Mouse (Mus musculus): ENCODE data around the gene Vps29. TPM values are rescaled to one million over a fixed set of nuclear protein-coding genes. Genes with fewer than 3 reads are reported as not detected.

Vps29 gene
- polyA plus RNA-seq, 1 experiment from 2014 or later, result 352 TPM

GRCm38 (mm10) chr5:122354492-122355067, 411 bp downstream of the Vps29 start:
- H3K27ac ChIP-seq, result peak overlapping the region; percentile 86
- no peaks in the 10 kb centered on the region for H3K27me3 ChIP-seq (ENCODE audit: control insufficient read depth, insufficient read depth, low read length)
- H3K9me3 ChIP-seq (ENCODE audit: control insufficient read depth, low read length), result no peaks in the 10 kb centered on the region
- H3K9ac ChIP-seq, result peak overlapping the region; percentile 92
- no peak for DNase-seq (ENCODE audit: low spot score)
- peak overlapping the region; percentile 97 for H3K4me3 ChIP-seq (replicated peaks; ENCODE audit: low read length)
- WGBS, result under 1% methylated on average over 55 of the region's 57 CpGs
- ATAC-seq (ENCODE audit: low FRiP score), result no peak; the same call in none of the 2 replicates
- peaks cover 8% of the 10 kb centered on the region; the same call in 1 of the 2 replicates for H3K36me3 ChIP-seq (replicated peaks; ENCODE audit: control insufficient read depth, insufficient read depth)
- peak overlapping the region; percentile 85 for H3K4me2 ChIP-seq (replicated peaks)
- peaks cover 16% of the 10 kb centered on the region for H3K4me1 ChIP-seq (replicated peaks; ENCODE audit: control insufficient read depth, insufficient read depth, low read length)

- no peaks in the 10 kb centered on the region for H3K27me3 ChIP-seq (ENCODE audit: control insufficient read depth, insufficient read depth, low read length)
- H3K36me3 ChIP-seq (replicated peaks; ENCODE audit: control insufficient read depth, insufficient read depth), result peaks cover 49% of the 10 kb centered on the region
- peak within 1 kb of the TSS; percentile 81 for H3K4me3 ChIP-seq (replicated peaks; ENCODE audit: low read length)
- ATAC-seq (ENCODE audit: low FRiP score), result peak; percentile 79
- no peaks in the 10 kb centered on the region for H3K9me3 ChIP-seq (ENCODE audit: control insufficient read depth, low read length)
- WGBS, result under 1% methylated on average over 38 of the region's 46 CpGs
- H3K4me1 ChIP-seq (replicated peaks; ENCODE audit: control insufficient read depth, insufficient read depth, low read length), result peaks cover 19% of the 10 kb centered on the region
- H3K4me2 ChIP-seq (replicated peaks), result peak within 1 kb of the TSS; percentile 81
- H3K27ac ChIP-seq, result peak within 1 kb of the TSS; percentile 97
- peak within 1 kb of the TSS; percentile 87 for H3K9ac ChIP-seq
- DNase-seq (ENCODE audit: low spot score), result no peak
Measured at GRCm38 (mm10) chr5:122371591-122372191, 17.5 kb downstream of the Vps29 start, which contains the start of gene Gpn3. TSS of gene Gpn3 (plus strand) at chr5:122371876.

DNA sequence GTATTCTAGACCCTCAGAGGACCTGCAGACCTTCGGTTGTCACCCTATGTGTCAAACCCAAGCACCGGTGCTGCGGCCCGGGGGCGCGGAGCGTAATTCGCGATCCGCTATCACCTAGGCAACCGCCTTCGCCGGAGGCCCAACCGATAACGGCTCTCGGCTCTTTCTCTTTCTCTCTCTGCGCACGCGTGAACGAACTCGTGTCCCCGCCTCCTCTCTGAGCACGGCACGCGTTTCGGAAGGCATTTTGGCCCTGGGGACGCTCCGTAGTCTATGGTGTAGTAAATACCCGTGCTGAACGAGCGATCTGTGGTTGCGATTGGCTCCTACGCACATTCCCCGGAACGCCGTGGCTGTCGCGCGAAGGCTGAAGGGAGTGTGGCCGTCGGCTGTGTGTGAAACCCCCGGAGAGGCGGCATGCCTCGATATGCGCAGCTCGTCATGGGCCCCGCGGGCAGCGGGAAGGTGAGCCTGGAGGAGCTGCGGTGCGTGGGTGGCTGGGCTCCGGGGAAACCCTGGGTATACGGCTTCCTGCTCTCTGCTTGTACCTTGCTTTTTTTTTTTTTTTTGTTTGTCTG, 18.1 kb downstream of the Vps29 start, which contains the start of gene Fam216a:
TSS of gene Fam216a (minus strand) at position 173 of the 578 bp plus-strand sequence.
- DNase-seq (ENCODE audit: low spot score) (peak; percentile 100), ATAC-seq (ENCODE audit: low FRiP score) (peak; percentile 94)
- Histone ChIP-seq H3K4me1 (replicated peaks; ENCODE audit: control insufficient read depth, insufficient read depth, low read length) (peaks cover 19% of the 10 kb centered on the region), H3K9ac (peak within 1 kb of the TSS; percentile 87), H3K27me3 (ENCODE audit: control insufficient read depth, insufficient read depth, low read length) (no peaks in the 10 kb centered on the region), H3K4me2 (replicated peaks) (peak within 1 kb of the TSS; percentile 81), H3K27ac (peak within 1 kb of the TSS; percentile 97), H3K36me3 (replicated peaks; ENCODE audit: control insufficient read depth, insufficient read depth) (peaks cover 47% of the 10 kb centered on the region), H3K4me3 (replicated peaks; ENCODE audit: low read length) (peak within 1 kb of the TSS; percentile 81), H3K9me3 (ENCODE audit: control insufficient read depth, low read length) (no peaks in the 10 kb centered on the region)
- under 1% methylated on average over 53 of the region's 53 CpGs for WGBS

- Histone ChIP-seq H3K4me1 (replicated peaks; ENCODE audit: control insufficient read depth, insufficient read depth, low read length) (peaks cover 19% of the 10 kb centered on the region), H3K27me3 (ENCODE audit: control insufficient read depth, insufficient read depth, low read length) (no peaks in the 10 kb centered on the region), H3K36me3 (replicated peaks; ENCODE audit: control insufficient read depth, insufficient read depth) (peaks cover 41% of the 10 kb centered on the region), H3K4me2 (replicated peaks) (peak overlapping the region; percentile 81), H3K9me3 (ENCODE audit: control insufficient read depth, low read length) (no peaks in the 10 kb centered on the region), H3K9ac (peak overlapping the region; percentile 87), H3K27ac (peak overlapping the region; percentile 97), H3K4me3 (replicated peaks; ENCODE audit: low read length) (peak overlapping the region; percentile 81)
- DNase-seq (ENCODE audit: low spot score) (no peak), ATAC-seq (ENCODE audit: low FRiP score) (no peak)
- 9% methylated on average over 5 of the region's 5 CpGs for WGBS
Measured at GRCm38 (mm10) chr5:122372878-122373277, 18.7 kb downstream of the Vps29 start.

GRCm38 (mm10) chr5:122377101-122377833, 23.1 kb downstream of the Vps29 start:
- no peaks in the 10 kb centered on the region for H3K27me3 ChIP-seq (ENCODE audit: control insufficient read depth, insufficient read depth, low read length)
- DNase-seq (ENCODE audit: low spot score), result no peak
- no peak overlapping the region for H3K9ac ChIP-seq
- H3K36me3 ChIP-seq (replicated peaks; ENCODE audit: control insufficient read depth, insufficient read depth), result peaks cover 56% of the 10 kb centered on the region
- no peak overlapping the region for H3K4me2 ChIP-seq (replicated peaks)
- ATAC-seq (ENCODE audit: low FRiP score), result no peak
- no peaks in the 10 kb centered on the region for H3K9me3 ChIP-seq (ENCODE audit: control insufficient read depth, low read length)
- peaks cover 8% of the 10 kb centered on the region for H3K4me1 ChIP-seq (replicated peaks; ENCODE audit: control insufficient read depth, insufficient read depth, low read length)
- no peak overlapping the region for H3K27ac ChIP-seq
- 94% methylated on average over 4 of the region's 4 CpGs for WGBS
- H3K4me3 ChIP-seq (replicated peaks; ENCODE audit: low read length), result no peak overlapping the region

DNA sequence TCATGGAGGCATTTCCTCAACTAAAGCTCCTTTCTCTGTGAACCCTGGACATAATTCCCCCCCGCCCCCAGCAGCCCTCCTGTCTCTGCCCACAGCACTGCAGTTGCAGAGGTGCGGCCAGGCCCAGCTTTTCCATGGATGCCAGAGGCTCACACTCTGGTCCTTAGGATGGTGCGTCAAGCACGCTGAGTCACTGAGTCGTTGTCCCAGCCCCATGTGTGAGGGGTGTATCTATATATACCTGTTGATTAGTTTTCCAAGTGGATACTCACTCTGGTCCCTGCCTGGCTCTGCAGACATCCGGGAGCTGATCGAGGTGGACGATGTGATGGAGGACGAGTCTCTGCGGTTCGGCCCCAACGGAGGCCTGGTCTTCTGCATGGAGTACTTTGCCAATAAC, 24.0 kb downstream of the Vps29 start:
- Histone ChIP-seq H3K9ac (no peak overlapping the region), H3K27ac (no peak overlapping the region), H3K9me3 (ENCODE audit: control insufficient read depth, low read length) (no peaks in the 10 kb centered on the region), H3K27me3 (ENCODE audit: control insufficient read depth, insufficient read depth, low read length) (no peaks in the 10 kb centered on the region), H3K4me1 (replicated peaks; ENCODE audit: control insufficient read depth, insufficient read depth, low read length) (peaks cover 4% of the 10 kb centered on the region), H3K4me3 (replicated peaks; ENCODE audit: low read length) (no peak overlapping the region), H3K36me3 (replicated peaks; ENCODE audit: control insufficient read depth, insufficient read depth) (peaks cover 64% of the 10 kb centered on the region), H3K4me2 (replicated peaks) (no peak overlapping the region)
- DNase-seq (ENCODE audit: low spot score) (no peak), ATAC-seq (ENCODE audit: low FRiP score) (no peak)
- WGBS, result 96% methylated on average over 12 of the region's 12 CpGs

DNA sequence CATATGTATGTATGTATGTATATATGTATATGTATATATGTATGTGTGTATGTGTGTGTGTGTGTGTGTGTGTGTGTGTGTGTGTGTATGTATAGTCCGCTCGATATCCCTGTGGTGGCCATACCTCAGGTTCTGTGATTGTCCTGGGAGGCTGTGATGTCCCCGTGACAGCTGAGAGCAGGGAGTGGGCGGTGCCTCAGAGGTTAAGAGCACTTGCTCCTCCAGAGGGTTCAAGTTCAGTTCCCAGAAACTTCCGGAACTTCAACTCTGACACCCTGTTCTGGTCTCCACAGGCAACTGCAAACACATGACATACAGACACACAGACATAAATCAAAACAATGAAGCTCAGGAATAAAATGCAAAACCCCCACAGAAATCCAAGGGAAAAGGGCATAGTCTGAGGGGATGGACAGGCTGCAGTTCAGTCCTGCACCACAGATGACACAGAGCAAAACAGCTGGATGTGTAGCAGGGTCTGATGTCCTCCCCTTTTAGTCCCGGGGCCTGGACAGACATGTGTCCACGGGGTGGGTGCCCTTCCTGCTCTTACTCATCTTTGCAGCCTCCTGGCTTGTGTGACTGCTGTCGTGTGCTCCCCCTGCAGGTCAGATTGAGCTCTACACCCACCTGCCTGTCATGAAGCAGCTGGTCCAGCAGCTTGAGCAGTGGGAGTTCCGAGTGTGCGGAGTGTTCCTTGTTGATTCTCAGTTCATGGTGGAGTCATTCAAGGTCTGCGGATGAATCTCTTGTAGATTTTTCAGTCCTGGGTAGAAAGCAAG, 25.4 kb downstream of the Vps29 start:
- Histone ChIP-seq H3K36me3 (replicated peaks; ENCODE audit: control insufficient read depth, insufficient read depth) (peaks cover 61% of the 10 kb centered on the region), H3K4me3 (replicated peaks; ENCODE audit: low read length) (no peak overlapping the region), H3K4me1 (replicated peaks; ENCODE audit: control insufficient read depth, insufficient read depth, low read length) (no peaks in the 10 kb centered on the region), H3K9me3 (ENCODE audit: control insufficient read depth, low read length) (no peaks in the 10 kb centered on the region), H3K27ac (no peak overlapping the region), H3K27me3 (ENCODE audit: control insufficient read depth, insufficient read depth, low read length) (no peaks in the 10 kb centered on the region), H3K9ac (no peak overlapping the region), H3K4me2 (replicated peaks) (no peak overlapping the region)
- no peak for ATAC-seq (ENCODE audit: low FRiP score)
- 53% methylated on average over 11 of the region's 11 CpGs for WGBS
- DNase-seq (ENCODE audit: low spot score), result peak; percentile 84

- no peaks in the 10 kb centered on the region for H3K9me3 ChIP-seq (ENCODE audit: control insufficient read depth, low read length)
- no peak for ATAC-seq (ENCODE audit: low FRiP score)
- H3K4me2 ChIP-seq (replicated peaks), result no peak overlapping the region
- no peak overlapping the region for H3K9ac ChIP-seq
- 0 out of 2 replicates have a peak, but pooled peaks cover under 1% of the 10 kb centered on the region for H3K36me3 ChIP-seq (replicated peaks; ENCODE audit: control insufficient read depth, insufficient read depth)
- H3K4me1 ChIP-seq (replicated peaks; ENCODE audit: control insufficient read depth, insufficient read depth, low read length), result peaks cover 7% of the 10 kb centered on the region
- WGBS, result 94% methylated on average over 5 of the region's 5 CpGs
- H3K27ac ChIP-seq, result no peak overlapping the region
- H3K4me3 ChIP-seq (replicated peaks; ENCODE audit: low read length), result no peak overlapping the region
- no peaks in the 10 kb centered on the region for H3K27me3 ChIP-seq (ENCODE audit: control insufficient read depth, insufficient read depth, low read length)
- DNase-seq (ENCODE audit: low spot score), result no peak
Measured at GRCm38 (mm10) chr5:122390006-122390405, 35.8 kb downstream of the Vps29 start.

Data from hindbrain, embryonic 14.5 days (tissue).